Mouse (Mus musculus): Measurements from ENCODE around the gene Ndufs7. TPM values are rescaled to one million over a fixed set of nuclear protein-coding genes. Genes with fewer than 3 reads are reported as not detected.

The Ndufs7 gene
- total and polyA plus RNA-seq, 3 experiments, result 154 to 282 (median 222) TPM

GRCm38 (mm10) chr10:80299824-80300223, 50.9 kb downstream of the Ndufs7 start:
- dilution Hi-C loops (cut with MboI; ENCODE audit: extremely low pct_ligation_motif_present, extremely low pct_unique_long_range_greater_than_20kb, low sequenced_read_pairs) (no loop called here), in situ Hi-C loops (cut with MboI; ENCODE audit: low pct_ligation_motif_present, low pct_unique_long_range_greater_than_20kb, low sequenced_read_pairs) (no loop called here)
- H3K9me3 ChIP-seq (replicated peaks; ENCODE audit: low read length), result no peaks in the 10 kb centered on the region
- H3K4me3 ChIP-seq (replicated peaks in 1 of 3; ENCODE audit: low read depth in 2 of 3, low read length in 2 of 3, poor library complexity in 1 of 3), result no peak overlapping the region
- H3K4me2 ChIP-seq (ENCODE audit: insufficient read depth, low read depth, poor library complexity, severe bottlenecking), result no peak overlapping the region
- H3K79me2 ChIP-seq (replicated peaks; ENCODE audit: control insufficient read depth, extremely low read depth, insufficient read depth, poor library complexity, severe bottlenecking), result no peaks in the 10 kb centered on the region
- peaks cover 0 to 24% of the 10 kb centered on the region in 2 experiments; a peak in 3 of 4 replicates for H3K4me1 ChIP-seq (ENCODE audit: control insufficient read depth in 1 of 2, insufficient read depth in 2 of 2)
- no peak overlapping the region for H3K27ac ChIP-seq (ENCODE audit: insufficient read depth, low read depth)
- peaks cover 51% of the 10 kb centered on the region for H3K27me3 ChIP-seq (replicated peaks)
- TF ChIP-seq ETS1 (conservative IDR thresholded peaks at IDR 0.05; ENCODE audit: low read depth, low read length) (no peak), MXI1 (IDR thresholded peaks at IDR 0.05; ENCODE audit: low read depth, low read length) (no peak), KAT2A (IDR thresholded peaks at IDR 0.05; ENCODE audit: insufficient replicate concordance, low read length) (no peak), RAD21 (IDR thresholded peaks at IDR 0.05; ENCODE audit: low read depth, low read length) (no peak), BHLHE40 (IDR thresholded peaks at IDR 0.05; ENCODE audit: low read depth, low read length) (no peak), GABPA (IDR thresholded peaks at IDR 0.05; ENCODE audit: insufficient replicate concordance, low read depth, low read length) (no peak), HCFC1 (IDR thresholded peaks at IDR 0.05; ENCODE audit: low read depth, low read length) (no peak)
- DNase-seq (ENCODE audit: extremely low read depth), result no peak
- no peak overlapping the region for H3K9ac ChIP-seq (ENCODE audit: insufficient read depth, low read depth)
- H3K36me3 ChIP-seq (replicated peaks in 1 of 2; ENCODE audit: control insufficient read depth in 1 of 2, insufficient read depth in 1 of 2, low read length in 1 of 2), result peaks cover 3 to 8% of the 10 kb centered on the region in 2 experiments

GRCm38 (mm10) chr10:80300672-80301181, 51.8 kb downstream of the Ndufs7 start:
- dilution Hi-C loops (cut with MboI; ENCODE audit: extremely low pct_ligation_motif_present, extremely low pct_unique_long_range_greater_than_20kb, low sequenced_read_pairs), result no loop called here
- no peak for TF ChIP-seq MAFK (IDR thresholded peaks at IDR 0.05; ENCODE audit: insufficient replicate concordance, low read length)
- TF ChIP-seq BHLHE40 (IDR thresholded peaks at IDR 0.05; ENCODE audit: low read depth, low read length), result no peak
- TF ChIP-seq CTCF (conservative IDR thresholded peaks at IDR 0.05 in 1 of 2, IDR thresholded peaks at IDR 0.05 in 1 of 2; ENCODE audit: low read depth in 2 of 2, low read length in 2 of 2), result no peak
- no peak for TF ChIP-seq ELF1 (IDR thresholded peaks at IDR 0.05; ENCODE audit: low read depth, low read length)
- no peak for TF ChIP-seq POLR2A (IDR thresholded peaks at IDR 0.05; ENCODE audit: low read depth, low read length)
- TF ChIP-seq SMC3 (IDR thresholded peaks at IDR 0.05; ENCODE audit: low read depth, low read length), result no peak
- TF ChIP-seq ZC3H11A (IDR thresholded peaks at IDR 0.05; ENCODE audit: low read depth, low read length), result no peak
- TF ChIP-seq POLR2AphosphoS2 (IDR thresholded peaks at IDR 0.05; ENCODE audit: low read depth, low read length), result no peak

More at GRCm38 (mm10) chr10:80300672-80301181, 51.8 kb downstream of the Ndufs7 start:
- in situ Hi-C loops (cut with MboI; ENCODE audit: low pct_ligation_motif_present, low pct_unique_long_range_greater_than_20kb, low sequenced_read_pairs), result no loop called here
- Histone ChIP-seq H3K36me3 (replicated peaks in 1 of 2; ENCODE audit: control insufficient read depth in 1 of 2, insufficient read depth in 1 of 2, low read length in 1 of 2) (no peaks in the 10 kb centered on the region), H3K4me3 (replicated peaks in 1 of 3; ENCODE audit: low read depth in 2 of 3, low read length in 2 of 3, poor library complexity in 1 of 3) (no peak overlapping the region), H3K4me2 (ENCODE audit: insufficient read depth, low read depth, poor library complexity, severe bottlenecking) (no peak overlapping the region), H3K27ac (ENCODE audit: insufficient read depth, low read depth) (no peak overlapping the region), H3K9ac (ENCODE audit: insufficient read depth, low read depth) (no peak overlapping the region), H3K9me3 (replicated peaks; ENCODE audit: low read length) (no peaks in the 10 kb centered on the region), H3K79me2 (replicated peaks; ENCODE audit: control insufficient read depth, extremely low read depth, insufficient read depth, poor library complexity, severe bottlenecking) (no peaks in the 10 kb centered on the region), H3K4me1 (ENCODE audit: control insufficient read depth in 1 of 2, insufficient read depth in 2 of 2) (peaks cover 0 to 21% of the 10 kb centered on the region in 2 experiments; a peak in 3 of 4 replicates), H3K27me3 (replicated peaks) (peaks cover 59% of the 10 kb centered on the region)
- no peak for DNase-seq (ENCODE audit: extremely low read depth)
